Mouse (Mus musculus) small intestine, adult 2 months (tissue): ENCODE measurements around the gene Ppfibp1.

Experiments
- CTCF ChIP-seq: fragments of 200-500 bp; IDR thresholded peaks from 2 replicates; pipeline ENCODE4 v1.5.1; 2012; ENCODE audit warnings: low read depth, mild to moderate bottlenecking, control low read depth, inconsistent platforms, low read length, moderate library complexity, mixed read lengths; ENCODE audit not compliant: insufficient replicate concordance, insufficient read length; ENCODE audit errors: extremely low read depth
- POLR2A ChIP-seq: fragments of 200-500 bp; IDR thresholded peaks from 2 replicates; pipeline ENCODE4 v1.6.1; 2012; ENCODE audit warnings: low read depth, mild to moderate bottlenecking, control low read depth, inconsistent platforms, low read length, moderate library complexity

- no peak for TF ChIP-seq CTCF
- TF ChIP-seq POLR2A, result no peak
Measured at GRCm38 (mm10) chr6:146901929-146902328, 13.6 kb downstream of the Ppfibp1 start.
